Mouse (Mus musculus) retina, postnatal 1 day (tissue): ENCODE data around the gene Atoh7.
"Not testable (repeated sequence)": the region's sequence is repeated elsewhere in the genome, so short reads cannot be mapped to it uniquely, and the experiment has no call there.

ENCODE experiments used
- DNase-seq: peaks from one replicate; pipeline ENCODE4 v3.0.0-alpha.2; 2012

Gene Atoh7

GRCm38 (mm10) chr10:63099521-63099920 is at the start of gene Atoh7:
Atoh7 (plus strand) TSS chr10:63099651.
- peak; percentile 64 for DNase-seq

- no peak for DNase-seq
Measured at GRCm38 (mm10) chr10:63051267-63051666, 48.2 kb upstream of the Atoh7 start.

GRCm38 (mm10) chr10:63052011-63052410 is 47.4 kb upstream of the Atoh7 start:
- no peak for DNase-seq

- no peak for DNase-seq
Measured at GRCm38 (mm10) chr10:63053007-63053406, 46.4 kb upstream of the Atoh7 start.

- not testable (repeated sequence) for DNase-seq
Measured at GRCm38 (mm10) chr10:63054071-63054470, 45.4 kb upstream of the Atoh7 start.

- no peak for DNase-seq
Measured at GRCm38 (mm10) chr10:63054586-63054985, 44.9 kb upstream of the Atoh7 start.

GRCm38 (mm10) chr10:63056966-63057750 is 42.3 kb upstream of the Atoh7 start:
- no peak for DNase-seq

GRCm38 (mm10) chr10:63059862-63060261 is 39.6 kb upstream of the Atoh7 start, which contains the start of gene Pbld1:
Pbld1 (plus strand) TSS chr10:63060162.
- no peak for DNase-seq

GRCm38 (mm10) chr10:63060406-63060805 is 39.0 kb upstream of the Atoh7 start:
- no peak for DNase-seq

- DNase-seq, result no peak
Measured at GRCm38 (mm10) chr10:63061266-63061665, 38.2 kb upstream of the Atoh7 start.

- DNase-seq, result no peak
Measured at GRCm38 (mm10) chr10:63062696-63063095, 36.8 kb upstream of the Atoh7 start.

GRCm38 (mm10) chr10:63063365-63063764 is 36.1 kb upstream of the Atoh7 start:
- no peak for DNase-seq

GRCm38 (mm10) chr10:63064516-63064915 is 34.9 kb upstream of the Atoh7 start:
- DNase-seq, result no peak

- no peak for DNase-seq
Measured at GRCm38 (mm10) chr10:63065561-63065960, 33.9 kb upstream of the Atoh7 start.

GRCm38 (mm10) chr10:63065988-63066387 is 33.5 kb upstream of the Atoh7 start:
- peak; percentile 86 for DNase-seq

GRCm38 (mm10) chr10:63086304-63086703 is 13.1 kb upstream of the Atoh7 start:
- DNase-seq, result no peak

GRCm38 (mm10) chr10:63089103-63089757 is 10.2 kb upstream of the Atoh7 start:
- DNase-seq, result peak; percentile 91

- DNase-seq, result peak; percentile 85
Measured at GRCm38 (mm10) chr10:63089758-63090571, 9.5 kb upstream of the Atoh7 start.

GRCm38 (mm10) chr10:63091915-63092314 is 7.5 kb upstream of the Atoh7 start:
- DNase-seq, result no peak

- DNase-seq, result no peak
Measured at GRCm38 (mm10) chr10:63092616-63093550, 6.6 kb upstream of the Atoh7 start.

GRCm38 (mm10) chr10:63096757-63097156 is 2.7 kb upstream of the Atoh7 start:
- no peak for DNase-seq

GRCm38 (mm10) chr10:63098191-63098590 is 1.3 kb upstream of the Atoh7 start:
- peak; percentile 63 for DNase-seq
